Mouse (Mus musculus) forebrain, embryonic 14.5 days (tissue): ENCODE measurements around the gene Bdh2. TPM values are rescaled to one million over a fixed set of nuclear protein-coding genes. Genes with fewer than 3 reads are reported as not detected.

Source experiments
- ATAC-seq: fragments of 200-750 bp; cut with Nextera tagmentation; 2 replicates; pipeline ENCODE4 v1.8.0; 2017; ENCODE audit warnings: mild to moderate bottlenecking, moderate library complexity
- DNase-seq: peaks from one replicate; pipeline ENCODE4 v3.0.0-alpha.2; 2015; ENCODE audit warnings: low spot score
- H3K27ac ChIP-seq: fragments of 300-500 bp; sonication (generic); 2 replicates; pipeline ENCODE4 v1.5.1; 2014; ENCODE audit warnings: low read depth, mild to moderate bottlenecking, control low read depth, low read length, moderate library complexity
- H3K27me3 ChIP-seq: fragments of 300-500 bp; sonication (generic); replicated peaks from 2 replicates; pipeline ENCODE4 v1.6.1; 2014; ENCODE audit warnings: low read length, control low read depth, mixed read lengths; ENCODE audit not compliant: control insufficient read depth, insufficient read depth
- H3K36me3 ChIP-seq: fragments of 300-500 bp; sonication (generic); 2 replicates; pipeline ENCODE4 v1.6.1; 2014; ENCODE audit warnings: low read length, control low read depth; ENCODE audit not compliant: control insufficient read depth, insufficient read depth
- H3K4me1 ChIP-seq: fragments of 300-500 bp; sonication (generic); 2 replicates; pipeline ENCODE4 v1.6.1; 2014; ENCODE audit warnings: antibody characterized with exemption, low read length, control low read depth; ENCODE audit not compliant: control insufficient read depth, insufficient read depth
- H3K4me2 ChIP-seq: fragments of 300-500 bp; sonication (generic); 2 replicates; pipeline ENCODE4 v1.6.1; 2014; ENCODE audit warnings: mild to moderate bottlenecking, control low read depth, low read length
- H3K4me3 ChIP-seq: fragments of 300-500 bp; sonication (generic); 2 replicates; pipeline ENCODE4 v1.5.1; 2014; ENCODE audit warnings: low read depth, low read length, control low read depth
- H3K9ac ChIP-seq: fragments of 300-500 bp; sonication (generic); 2 replicates; pipeline ENCODE4 v1.6.1; 2014; ENCODE audit warnings: mild to moderate bottlenecking, low read length, control low read depth, moderate library complexity
- H3K9me3 ChIP-seq: fragments of 300-500 bp; sonication (generic); replicated peaks from 2 replicates; pipeline ENCODE4 v1.6.1; 2016; ENCODE audit warnings: low read length, control low read depth, mixed read lengths; ENCODE audit not compliant: control insufficient read depth
- WGBS: fragments of 180-500 bp; shearing (Covaris S2); extraction: QIAGEN DNeasy Blood & Tissue Kit; methylation state at CpG from one replicate; pipeline ENCODE4 v1.1.7; 2014; 5-methylcytosine and 5-hydroxymethylcytosine counted together
- polyA plus RNA-seq: library from polyadenylated mRNA; unstranded; fragments of >200 nt; fragmentation: Nextera tagmentation; extraction: Ambion mirVana; gene quantifications from 2 replicates; pipeline ENCODE4 v1.2.1, GENCODE M21; 2014

Bdh2 gene
- polyA plus RNA-seq, 1 experiment from 2014 or later = 3.8 TPM

- Histone ChIP-seq H3K36me3 (peaks cover 84% of the 10 kb centered on the region), H3K4me1 (no peaks in the 10 kb centered on the region), H3K27me3 (no peaks in the 10 kb centered on the region), H3K4me2 (no peak overlapping the region), H3K9ac (no peak overlapping the region), H3K27ac (no peak overlapping the region), H3K9me3 (no peaks in the 10 kb centered on the region), H3K4me3 (no peak overlapping the region)
- ATAC-seq = no peak
- 89% methylated on average over 7 of the region's 7 CpGs for WGBS
- no peak for DNase-seq
Measured at GRCm38 (mm10) chr3:135260233-135260632, 20.8 kb upstream of the Bdh2 start.

GRCm38 (mm10) chr3:135268616-135269015 lies 12.4 kb upstream of the Bdh2 start:
- Histone ChIP-seq H3K27ac (no peak overlapping the region), H3K4me3 (no peak overlapping the region), H3K4me2 (no peak overlapping the region), H3K4me1 (no peaks in the 10 kb centered on the region), H3K36me3 (peaks cover 73% of the 10 kb centered on the region), H3K9me3 (no peaks in the 10 kb centered on the region), H3K27me3 (no peaks in the 10 kb centered on the region), H3K9ac (no peak overlapping the region)
- ATAC-seq = no peak
- no peak for DNase-seq
- WGBS = 95% methylated on average over 5 of the region's 5 CpGs

- WGBS = 91% methylated on average over 10 of the region's 10 CpGs
- no peak for ATAC-seq
Measured at GRCm38 (mm10) chr3:135269391-135269990, 11.5 kb upstream of the Bdh2 start.

GRCm38 (mm10) chr3:135272627-135273026 lies 8.4 kb upstream of the Bdh2 start:
- peak; percentile 45 for DNase-seq
- Histone ChIP-seq H3K36me3 (peaks cover 55% of the 10 kb centered on the region), H3K9ac (no peak overlapping the region)

More at GRCm38 (mm10) chr3:135269391-135269990, 11.5 kb upstream of the Bdh2 start:
- Histone ChIP-seq H3K9me3 (no peaks in the 10 kb centered on the region), H3K27me3 (no peaks in the 10 kb centered on the region), H3K27ac (no peak overlapping the region), H3K4me1 (no peaks in the 10 kb centered on the region), H3K4me3 (no peak overlapping the region), H3K9ac (no peak overlapping the region), H3K36me3 (peaks cover 71% of the 10 kb centered on the region), H3K4me2 (no peak overlapping the region)
- no peak for DNase-seq

GRCm38 (mm10) chr3:135273047-135273446 lies 8.0 kb upstream of the Bdh2 start:
- 88% methylated on average over 13 of the region's 13 CpGs for WGBS
- Histone ChIP-seq H3K4me1 (no peaks in the 10 kb centered on the region), H3K4me2 (no peak overlapping the region), H3K4me3 (no peak overlapping the region), H3K27me3 (no peaks in the 10 kb centered on the region), H3K27ac (no peak overlapping the region), H3K9me3 (no peaks in the 10 kb centered on the region), H3K9ac (no peak overlapping the region), H3K36me3 (peaks cover 52% of the 10 kb centered on the region)
- no peak for ATAC-seq
- DNase-seq = no peak

More at GRCm38 (mm10) chr3:135272627-135273026, 8.4 kb upstream of the Bdh2 start:
- Histone ChIP-seq H3K4me1 (no peaks in the 10 kb centered on the region), H3K9me3 (no peaks in the 10 kb centered on the region), H3K27me3 (no peaks in the 10 kb centered on the region), H3K27ac (no peak overlapping the region), H3K4me3 (no peak overlapping the region), H3K4me2 (no peak overlapping the region)
- 69% methylated on average over 12 of the region's 12 CpGs for WGBS
- 0 out of 2 replicates have a peak, but pooled peaks have one; percentile 50 for ATAC-seq

- no peak overlapping the region for H3K9ac ChIP-seq
- H3K36me3 ChIP-seq = 0 out of 2 replicates have a peak, but pooled peaks cover under 1% of the 10 kb centered on the region
- DNase-seq = no peak
- no peak overlapping the region for H3K4me2 ChIP-seq
- H3K27ac ChIP-seq = no peak overlapping the region
- peak; percentile 19; the same call in 1 of the 2 replicates for ATAC-seq
- no peaks in the 10 kb centered on the region for H3K9me3 ChIP-seq
- no peaks in the 10 kb centered on the region for H3K27me3 ChIP-seq
- no peak overlapping the region for H3K4me3 ChIP-seq
- H3K4me1 ChIP-seq = no peaks in the 10 kb centered on the region
- WGBS = 77% methylated on average over 4 of the region's 4 CpGs
Measured at GRCm38 (mm10) chr3:135280160-135280559, 861 bp upstream of the Bdh2 start.

GRCm38 (mm10) chr3:135281701-135282100 lies 680 bp downstream of the Bdh2 start:
- DNase-seq = no peak
- Histone ChIP-seq H3K4me2 (no peak overlapping the region), H3K9me3 (no peaks in the 10 kb centered on the region), H3K4me3 (no peak overlapping the region), H3K27ac (no peak overlapping the region), H3K9ac (no peak overlapping the region), H3K36me3 (no peaks in the 10 kb centered on the region), H3K4me1 (no peaks in the 10 kb centered on the region), H3K27me3 (no peaks in the 10 kb centered on the region)
- no peak for ATAC-seq
- WGBS = 84% methylated on average over 8 of the region's 8 CpGs

- Histone ChIP-seq H3K9me3 (no peaks in the 10 kb centered on the region), H3K4me2 (no peak overlapping the region), H3K27ac (no peak overlapping the region), H3K4me3 (no peak overlapping the region), H3K9ac (no peak overlapping the region), H3K4me1 (no peaks in the 10 kb centered on the region), H3K27me3 (no peaks in the 10 kb centered on the region), H3K36me3 (no peaks in the 10 kb centered on the region)
- no peak for ATAC-seq
- WGBS = 89% methylated on average over 11 of the region's 11 CpGs
- DNase-seq = no peak
Measured at GRCm38 (mm10) chr3:135285256-135285655, 4.2 kb downstream of the Bdh2 start.

GRCm38 (mm10) chr3:135285807-135286206 lies 4.8 kb downstream of the Bdh2 start:
- ATAC-seq (no peak), DNase-seq (no peak)
- Histone ChIP-seq H3K27me3 (no peaks in the 10 kb centered on the region), H3K9ac (no peak overlapping the region), H3K9me3 (no peaks in the 10 kb centered on the region), H3K4me2 (no peak overlapping the region), H3K36me3 (no peaks in the 10 kb centered on the region), H3K4me1 (no peaks in the 10 kb centered on the region), H3K27ac (no peak overlapping the region), H3K4me3 (no peak overlapping the region)
- WGBS = 79% methylated on average over 3 of the region's 3 CpGs
